Mouse (Mus musculus) embryo, embryonic 10 days (tissue): ENCODE measurements at regions not wholly inside any gene's neighbourhood (a gene's known extent, or its start where the extent isn't known, plus 50 kb on each side); places are given as distances from the start of the nearest gene placed in this dataset.

Experiments used
- DNase-seq: peaks from one replicate; pipeline ENCODE4 v3.0.0-alpha.2; 2015; ENCODE audit warnings: low spot score

DNA sequence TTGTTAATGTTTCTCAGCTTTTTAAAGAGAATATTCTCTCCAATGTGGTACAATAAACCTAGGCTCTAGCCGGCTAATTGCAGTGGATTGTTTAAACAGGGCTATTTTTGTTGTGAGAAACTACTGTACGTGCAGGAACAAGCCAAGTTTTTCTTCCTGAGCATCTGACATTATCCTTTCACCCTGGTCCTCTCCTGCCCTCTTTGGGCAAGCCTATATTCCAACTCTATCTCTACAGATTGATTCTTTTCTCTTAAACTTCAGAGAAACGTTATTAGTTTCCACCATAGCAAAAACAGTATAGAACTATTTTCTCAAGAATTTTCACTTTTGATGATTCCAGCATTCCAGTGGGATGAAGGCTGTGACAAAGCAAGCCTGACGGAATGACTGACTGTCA, 535.2 kb downstream of the Fgf9 start:
- no peak for DNase-seq

DNA sequence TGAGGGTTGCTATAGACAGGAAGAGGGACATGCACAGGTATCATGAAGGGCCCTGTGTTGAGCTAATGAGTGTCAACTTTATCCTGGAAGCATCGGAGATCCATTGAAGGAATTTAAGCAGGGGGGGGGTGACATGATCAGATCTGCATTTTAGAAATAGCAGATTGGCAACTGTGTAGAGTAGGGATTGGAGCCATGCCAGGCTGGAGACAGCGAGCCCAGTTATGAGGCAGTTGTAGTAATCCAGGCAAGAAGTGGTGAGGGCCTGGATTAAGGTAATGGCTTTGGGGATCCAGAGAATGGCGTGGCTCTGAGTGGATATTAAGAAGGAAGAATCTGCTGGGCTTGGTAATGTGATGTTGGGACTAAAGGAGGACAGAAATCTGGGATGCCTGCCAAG, 528.5 kb downstream of the Fgf9 start:
- DNase-seq = no peak

DNA sequence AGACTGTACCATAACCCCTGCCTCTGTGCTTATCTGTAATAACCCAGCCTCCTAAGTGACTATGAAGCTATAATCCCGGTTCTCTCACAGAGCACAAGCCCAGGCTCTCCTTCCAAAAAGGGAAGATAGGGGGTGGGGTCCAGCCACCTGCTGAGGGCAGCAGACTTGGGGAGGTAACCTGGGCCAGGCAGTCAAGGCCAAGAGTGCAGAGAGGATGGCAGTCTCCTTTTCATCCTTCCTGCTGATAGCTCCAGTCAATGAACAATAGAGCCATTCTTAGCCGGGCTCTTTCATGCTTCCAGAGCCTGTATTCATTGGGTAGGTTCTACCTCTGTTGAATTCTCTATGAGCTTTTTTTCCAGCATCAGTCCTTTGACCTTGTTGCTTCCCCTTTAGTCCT, 527.5 kb downstream of the Fgf9 start:
- DNase-seq = no peak

DNA sequence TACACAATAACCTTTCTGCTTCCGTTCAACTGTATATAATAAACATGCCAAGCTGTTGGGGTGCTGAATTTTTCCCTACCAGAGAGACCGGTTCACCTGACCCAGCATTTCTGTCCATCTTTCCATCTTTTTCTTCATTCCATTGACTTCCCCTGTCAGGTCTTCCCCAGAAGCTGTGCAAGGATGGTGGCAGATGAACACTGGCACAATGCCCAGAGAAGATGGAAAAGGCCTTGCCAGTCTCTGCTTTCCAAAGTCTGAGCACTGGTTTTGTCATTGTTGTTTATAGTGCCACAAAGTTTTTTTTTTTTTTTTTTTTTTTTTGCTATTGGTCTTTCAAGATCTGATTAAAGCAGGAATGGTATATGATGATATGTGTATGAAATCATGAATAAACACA, 526.6 kb downstream of the Fgf9 start:
- no peak for DNase-seq

DNA sequence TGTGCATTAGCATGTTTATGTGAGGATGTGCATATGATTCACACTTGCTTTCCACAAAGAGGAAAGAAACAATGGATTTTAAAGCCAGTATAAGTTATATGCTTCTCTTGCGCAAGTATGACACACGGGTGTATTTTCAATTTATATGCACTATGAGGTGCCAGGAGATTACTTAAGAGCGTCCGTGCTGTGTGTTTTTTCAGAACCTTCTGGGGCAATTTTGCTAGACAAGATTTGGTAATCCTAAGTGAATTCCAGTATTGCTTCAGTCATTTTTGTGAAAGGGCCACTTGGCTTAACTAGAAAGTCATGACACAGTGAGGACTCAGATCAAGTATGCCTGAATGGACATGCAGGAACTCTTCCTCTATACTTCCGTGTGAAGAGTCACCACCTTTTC, 511.5 kb downstream of the Fgf9 start:
- DNase-seq = no peak

DNA sequence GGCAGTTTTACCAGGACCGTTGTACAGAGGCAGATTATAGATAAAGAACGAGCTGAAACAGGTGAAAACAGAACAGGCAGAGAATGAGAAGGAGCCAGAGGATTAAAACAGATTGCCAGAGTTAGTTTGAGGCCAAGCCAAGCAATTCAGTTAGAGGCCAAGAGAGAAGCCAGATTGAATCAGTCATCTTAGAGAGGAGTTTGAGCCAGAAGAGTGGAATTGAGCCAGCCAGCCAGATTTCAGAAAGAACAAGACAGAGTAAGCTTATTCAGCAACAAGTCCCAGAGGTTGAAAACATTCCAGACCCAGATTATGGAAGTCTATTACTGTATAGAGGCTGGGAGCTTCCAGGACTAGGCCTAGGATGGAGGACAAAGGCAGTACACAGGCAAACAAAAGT, 499.7 kb downstream of the Fgf9 start:
- no peak for DNase-seq

DNA sequence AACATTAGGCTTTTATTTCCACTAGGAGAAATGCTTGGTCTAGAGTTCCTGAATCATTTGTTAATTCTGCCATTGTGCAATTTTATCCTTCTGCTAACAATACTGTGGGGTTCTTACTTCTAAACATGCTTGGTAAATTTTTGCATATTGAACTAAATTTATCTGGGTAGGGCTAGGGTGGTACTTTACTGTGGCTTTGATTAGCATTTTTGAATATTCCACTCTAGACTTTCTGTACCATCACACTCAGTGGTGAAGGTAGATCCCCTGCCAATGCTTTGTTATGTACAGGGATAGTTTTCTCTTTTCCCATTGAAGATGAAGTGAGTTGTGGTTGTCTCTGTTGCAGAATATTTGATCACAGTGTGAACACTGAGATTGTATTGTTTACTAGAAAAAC, 497.1 kb downstream of the Fgf9 start:
- DNase-seq = no peak

DNA sequence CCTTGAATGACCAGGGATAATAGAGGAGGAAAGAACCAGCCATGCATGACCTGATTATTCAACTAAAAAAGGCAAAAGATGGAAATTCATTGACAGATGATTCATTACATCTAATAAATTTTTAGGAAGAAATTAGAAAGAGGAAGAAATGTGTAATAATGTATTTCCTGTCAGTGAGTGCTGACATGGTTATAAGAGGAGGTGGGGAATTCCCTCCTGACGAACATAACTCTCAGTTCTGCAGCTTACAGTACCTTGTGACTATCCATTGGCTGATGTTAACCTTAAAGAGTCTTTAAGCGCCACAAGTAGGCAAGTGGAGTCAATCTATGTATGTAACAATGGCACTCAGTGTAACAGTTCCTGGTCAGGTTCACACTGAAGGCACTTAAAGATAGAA, 492.7 kb downstream of the Fgf9 start:
- no peak for DNase-seq

DNA sequence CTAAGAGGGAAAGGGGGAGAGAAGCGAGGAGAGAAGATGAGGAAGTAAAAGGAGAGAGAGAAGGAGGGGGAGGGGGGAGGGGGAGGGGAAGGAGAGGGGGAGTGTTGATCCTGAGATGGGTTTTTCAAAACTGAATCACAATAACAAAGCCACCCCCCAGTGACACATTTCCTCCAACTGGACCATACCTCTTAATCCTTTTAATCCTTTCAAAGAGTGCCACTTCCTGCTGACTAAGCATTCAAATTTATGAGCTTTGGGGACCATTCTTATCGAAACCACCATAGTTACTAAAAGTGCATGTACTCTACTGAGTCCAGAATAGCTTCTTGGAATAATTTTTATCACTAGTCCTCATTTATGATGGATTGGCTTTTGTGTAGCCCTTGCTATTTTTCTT, 480.4 kb downstream of the Fgf9 start:
- no peak for DNase-seq

DNA sequence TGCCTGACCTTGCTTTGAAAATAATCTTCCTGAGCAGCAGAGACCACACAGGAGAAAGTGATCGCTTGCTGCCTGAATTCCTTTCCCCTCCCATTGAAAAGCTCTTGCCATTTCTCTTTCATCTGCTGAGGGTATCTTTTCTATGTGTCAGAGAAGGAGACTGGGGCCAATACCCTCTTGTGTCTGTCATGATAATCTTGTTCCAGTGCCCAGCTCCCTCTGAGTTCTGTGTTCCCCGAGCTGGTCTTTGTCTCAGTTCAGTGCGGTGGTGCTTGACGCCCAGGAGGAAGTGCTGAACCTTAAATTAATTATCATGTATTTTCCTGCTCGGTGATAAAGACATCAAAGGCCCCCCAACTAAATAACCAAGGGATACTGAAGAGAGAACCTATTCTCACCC, 475.4 kb downstream of the Fgf9 start:
- no peak for DNase-seq

DNA sequence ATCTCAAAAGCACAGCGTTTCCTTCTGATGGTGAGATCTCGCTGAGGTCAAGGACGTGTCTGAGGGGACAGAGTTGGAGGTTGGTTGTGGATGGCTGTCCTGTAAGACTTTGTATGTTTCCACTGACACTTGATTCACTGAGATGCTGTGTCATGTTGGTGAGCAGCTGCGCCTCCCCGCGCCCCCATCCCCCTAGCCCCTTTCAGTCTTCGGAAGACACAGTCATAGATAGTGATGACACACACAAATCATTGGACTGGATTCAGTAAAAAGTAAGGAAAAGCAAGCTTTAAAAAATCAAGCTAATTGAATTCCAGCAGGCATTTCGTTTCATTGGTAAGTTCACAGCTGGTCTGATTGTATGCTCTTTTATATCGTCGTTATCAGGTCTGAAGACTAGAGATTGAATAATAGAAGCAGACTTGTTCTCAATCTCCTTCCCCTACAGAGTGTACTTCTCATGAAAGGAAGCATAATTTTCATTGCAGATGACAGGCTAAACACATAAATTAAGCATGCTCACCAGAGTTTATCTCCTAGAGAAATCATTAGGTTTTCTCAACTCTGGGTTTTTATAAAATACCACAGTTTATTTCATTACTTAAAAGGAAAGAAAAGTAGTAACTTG, 472.9 kb downstream of the Fgf9 start:
- no peak for DNase-seq

DNA sequence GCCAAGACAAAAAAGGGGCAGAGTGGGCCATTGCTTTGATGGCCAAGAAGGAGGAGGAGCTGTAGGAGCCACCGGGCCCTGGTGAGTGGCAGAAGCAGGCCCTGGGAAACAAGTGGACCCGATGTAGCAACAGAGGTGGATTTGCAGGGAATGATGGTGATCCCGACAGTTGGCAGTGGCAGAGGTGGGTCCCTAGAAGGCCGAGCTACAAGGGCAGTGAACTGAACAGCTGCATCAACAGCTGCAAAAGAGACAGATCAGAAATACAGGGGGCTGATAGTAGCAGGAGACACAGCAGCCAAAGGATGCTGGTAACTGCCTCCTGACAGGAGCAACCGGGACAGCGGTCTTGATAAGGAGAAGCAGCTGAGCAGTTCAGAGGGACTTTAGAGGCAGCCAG, 467.8 kb downstream of the Fgf9 start:
- DNase-seq = no peak

DNA sequence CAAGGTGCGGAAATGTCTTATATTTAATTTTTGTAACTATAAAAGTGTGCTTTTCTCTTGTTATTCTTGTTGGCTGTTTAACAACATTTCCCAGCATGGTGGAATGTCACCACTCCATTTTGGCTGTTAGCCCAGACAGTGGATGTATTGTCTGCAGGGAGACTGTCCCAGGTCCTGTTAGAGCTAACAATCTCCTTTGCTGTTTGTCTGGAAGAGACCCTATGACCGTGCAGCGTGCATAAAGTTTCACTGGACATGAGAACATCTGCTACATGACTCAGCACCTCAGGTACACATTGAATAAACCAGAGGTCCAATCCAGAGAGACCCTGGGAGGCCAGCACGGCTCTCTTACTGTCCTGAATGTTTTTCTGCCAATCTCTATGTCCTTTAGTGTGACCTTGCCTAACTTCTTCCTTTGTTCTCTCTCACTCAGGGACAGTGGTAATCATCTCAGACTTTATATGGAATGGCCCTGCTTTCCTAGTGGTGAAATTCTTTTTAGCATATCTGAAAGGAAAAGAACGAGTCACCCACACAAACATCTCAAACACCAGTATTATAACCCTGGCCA, 450.7 kb downstream of the Fgf9 start:
- DNase-seq = no peak

DNA sequence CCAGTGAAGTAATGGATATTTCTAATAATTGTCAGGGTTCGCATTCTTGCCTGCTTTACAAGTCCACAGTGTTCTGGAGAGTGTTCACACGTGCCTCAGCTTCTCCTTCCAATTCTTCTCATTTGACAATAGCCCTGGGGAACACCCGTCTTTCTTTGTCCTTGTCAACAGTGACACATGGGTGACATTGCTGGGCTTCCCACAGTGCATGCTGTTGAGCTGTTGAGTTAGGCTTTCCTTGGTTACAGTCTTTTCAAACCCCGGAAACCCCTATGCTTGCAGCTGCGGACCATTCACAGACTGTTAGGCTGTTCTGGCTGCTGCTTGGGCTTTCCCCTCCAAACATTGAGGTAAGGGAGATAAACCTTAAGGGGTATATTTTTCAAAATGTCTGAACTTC, 450.0 kb downstream of the Fgf9 start:
- DNase-seq = no peak

DNA sequence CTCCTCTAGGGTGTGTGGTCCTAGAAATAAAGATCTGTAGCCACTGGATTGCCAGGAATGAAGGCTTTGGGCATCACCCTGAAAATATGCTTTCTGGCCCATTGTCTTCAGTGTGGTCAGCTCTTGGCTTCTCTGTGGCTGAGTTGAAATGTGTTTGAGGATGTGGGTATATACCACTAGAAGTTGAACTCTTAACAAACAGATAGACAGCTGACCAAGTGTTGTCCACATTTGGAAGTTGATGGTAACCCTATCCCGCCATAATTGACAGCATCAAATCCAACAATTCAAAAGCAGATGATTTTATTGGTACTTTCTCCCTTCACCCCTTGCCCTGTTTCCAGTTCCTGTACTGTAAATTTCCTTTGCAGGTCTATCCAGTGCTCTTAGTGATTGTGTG, 448.7 kb downstream of the Fgf9 start:
- no peak for DNase-seq

DNA sequence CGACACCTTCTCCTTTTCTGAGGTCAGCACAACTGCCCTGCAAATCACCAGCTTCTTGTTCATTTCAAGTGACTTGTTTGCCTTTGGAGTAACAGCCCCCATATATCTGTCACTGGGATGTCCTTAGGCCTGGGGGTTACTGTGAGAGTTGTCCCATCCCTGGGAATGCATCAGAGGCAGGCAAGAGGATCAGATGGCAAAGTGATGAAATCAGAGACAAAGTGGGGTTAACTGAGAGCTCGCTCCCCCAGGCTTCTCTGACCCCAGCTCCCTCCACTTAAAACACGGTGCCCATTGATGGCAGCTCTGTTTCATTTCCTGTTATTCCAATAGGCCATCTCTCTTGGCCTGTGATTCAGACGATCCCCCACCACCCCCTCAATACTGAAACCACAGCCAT, 446.2 kb downstream of the Fgf9 start:
- DNase-seq = peak; percentile 55

DNA sequence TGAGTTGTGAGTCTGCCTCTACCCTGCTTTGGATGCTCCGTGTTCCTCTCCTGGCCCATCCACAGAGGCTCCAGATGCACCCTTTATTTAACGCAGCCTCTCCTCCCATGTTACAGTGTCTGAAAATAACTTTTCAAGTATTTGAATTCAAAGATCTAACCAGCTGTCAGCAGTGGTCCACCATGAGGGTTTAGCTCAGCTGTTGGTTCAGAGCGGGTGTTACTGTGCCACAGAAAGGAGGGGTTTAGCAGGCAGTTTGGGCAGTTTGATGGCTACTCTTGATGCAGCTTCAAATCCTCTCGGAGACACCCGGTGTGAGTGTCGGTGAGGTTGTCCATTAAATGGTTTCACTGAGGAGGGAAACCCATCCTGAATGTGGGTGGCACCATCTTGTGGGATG, 441.8 kb downstream of the Fgf9 start:
- no peak for DNase-seq

DNA sequence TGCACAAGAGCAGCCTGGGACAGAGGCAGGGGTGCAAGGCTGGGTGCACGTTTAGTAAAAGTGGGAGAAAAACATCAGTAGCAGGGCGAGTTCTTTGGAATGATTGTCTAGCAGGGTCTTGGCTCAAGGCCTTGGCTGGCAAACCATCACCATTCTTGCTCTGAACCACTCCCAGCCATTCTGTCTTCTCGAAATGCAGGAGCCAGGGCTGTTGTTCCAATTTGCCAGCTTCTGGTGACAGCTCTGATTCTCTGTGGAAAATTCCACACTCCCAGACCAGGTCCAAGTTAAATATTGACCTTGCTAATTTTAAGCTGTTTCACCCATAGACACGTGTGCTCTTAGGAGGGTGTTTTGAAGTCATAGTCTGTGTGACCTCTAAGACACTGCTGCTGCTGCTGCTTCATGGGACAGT, 441.2 kb downstream of the Fgf9 start:
- no peak for DNase-seq

DNA sequence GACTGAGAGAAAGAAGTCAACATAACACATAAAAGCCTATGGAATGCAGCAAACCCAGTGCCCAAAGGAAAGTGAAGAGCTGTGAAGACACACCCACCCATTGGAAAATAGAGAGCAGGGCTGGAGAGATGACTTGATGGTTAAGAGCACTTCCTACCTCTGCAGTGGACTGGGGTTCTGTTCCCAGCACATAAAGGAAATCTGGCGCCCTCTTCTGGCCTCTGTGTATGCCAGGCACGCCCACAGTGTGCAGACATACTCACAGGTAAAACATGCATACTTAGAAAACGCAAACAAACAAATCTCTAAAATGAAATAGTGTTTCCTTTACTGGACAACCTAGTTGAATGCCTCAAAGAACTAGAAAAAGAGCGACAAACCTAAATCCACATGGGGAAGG, 440.4 kb downstream of the Fgf9 start:
- peak; percentile 31 for DNase-seq

DNA sequence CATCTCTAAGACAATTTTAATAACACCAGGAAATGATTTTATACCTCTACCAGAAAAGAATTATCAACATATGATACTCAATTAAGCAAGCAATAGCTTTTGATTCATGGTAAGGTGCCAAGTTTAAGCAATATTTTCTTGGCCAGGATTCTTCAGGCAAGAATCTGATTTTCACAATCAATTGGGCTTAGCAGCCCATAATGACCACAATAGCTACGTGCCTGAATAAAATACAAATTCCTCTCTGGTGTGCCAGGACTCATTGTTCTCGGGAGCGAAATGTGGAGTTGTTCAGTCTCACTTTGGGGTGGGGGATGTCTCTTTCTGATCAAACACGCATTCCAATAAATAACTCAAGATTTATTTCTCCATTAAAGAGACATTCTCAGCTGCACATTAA, 438.8 kb downstream of the Fgf9 start:
- DNase-seq = no peak

DNA sequence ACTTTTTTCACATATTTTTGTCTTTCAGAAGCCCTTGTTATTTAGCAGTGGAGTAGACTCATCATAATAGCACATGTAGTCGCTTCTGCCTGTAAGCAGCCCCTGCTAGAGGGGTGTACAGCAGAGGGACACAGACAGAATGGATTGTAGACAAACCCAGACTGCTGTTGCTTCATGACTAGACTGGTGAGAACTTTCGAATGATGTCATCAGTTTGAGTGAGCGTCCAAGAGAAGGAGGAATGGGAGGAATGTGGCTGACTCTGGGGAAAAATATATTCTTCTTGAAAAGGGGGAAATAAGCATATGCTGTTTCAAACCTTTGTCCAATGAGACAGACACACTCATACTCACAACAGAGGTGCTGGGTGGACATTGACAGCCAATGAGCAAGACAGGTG, 436.1 kb downstream of the Fgf9 start:
- no peak for DNase-seq

DNA sequence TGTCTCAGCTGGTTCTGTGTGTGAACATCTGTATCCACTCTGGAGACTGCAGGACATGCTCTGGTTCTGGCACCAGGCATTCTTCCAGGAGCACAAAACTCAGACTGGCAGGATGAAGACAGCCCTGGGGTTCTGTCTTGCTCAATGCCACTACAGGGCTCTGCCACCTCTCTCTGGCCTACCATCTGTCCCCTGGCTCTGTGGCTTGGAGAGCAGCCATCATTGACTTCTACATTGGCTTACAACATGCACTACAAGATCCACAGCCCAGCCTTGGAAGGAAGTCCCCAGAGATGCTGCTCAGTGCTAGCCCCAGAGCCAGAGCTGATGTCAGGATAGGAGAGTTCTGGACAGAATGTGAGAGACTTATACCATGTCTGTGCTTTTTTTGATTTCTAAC, 435.5 kb downstream of the Fgf9 start:
- no peak for DNase-seq

DNA sequence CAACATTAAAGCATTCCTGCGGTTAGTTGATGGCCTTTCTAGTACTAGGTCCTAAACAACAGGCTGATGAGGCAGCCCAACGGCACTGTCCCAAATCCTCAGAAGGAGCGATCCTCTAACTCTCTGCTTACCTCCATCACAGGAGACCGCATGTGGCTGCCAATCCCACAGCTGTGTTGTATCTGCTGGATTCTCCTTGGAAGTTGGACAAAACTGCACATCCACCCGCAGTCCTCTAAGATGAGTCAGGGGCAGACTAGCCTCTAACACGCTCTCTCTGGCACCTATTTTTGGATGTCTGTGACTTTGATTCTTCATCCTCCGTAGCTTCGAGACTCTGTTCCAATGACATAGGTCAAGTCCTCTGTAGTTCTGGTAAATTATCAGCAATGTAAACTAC, 432.5 kb downstream of the Fgf9 start:
- DNase-seq = no peak

DNA sequence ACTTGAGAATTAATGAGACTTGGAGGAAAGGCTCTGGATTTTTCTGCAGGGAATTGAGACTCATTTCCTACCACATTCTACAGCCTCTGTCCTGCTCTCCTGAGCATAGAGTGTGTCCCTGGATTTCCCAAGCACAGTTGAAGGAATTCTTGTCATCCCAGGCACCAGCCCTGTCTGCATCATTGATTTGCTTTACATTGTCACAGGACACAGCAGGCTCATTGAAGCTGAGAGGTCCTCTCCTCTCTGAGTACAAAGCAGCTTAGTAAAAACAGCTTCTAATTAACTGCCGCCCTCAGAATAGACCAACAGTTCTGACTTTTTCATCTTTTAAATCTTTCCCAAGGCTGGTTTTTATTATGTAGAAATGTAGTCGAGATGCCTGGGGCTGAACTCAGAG, 429.7 kb downstream of the Fgf9 start:
- peak; percentile 34 for DNase-seq

DNA sequence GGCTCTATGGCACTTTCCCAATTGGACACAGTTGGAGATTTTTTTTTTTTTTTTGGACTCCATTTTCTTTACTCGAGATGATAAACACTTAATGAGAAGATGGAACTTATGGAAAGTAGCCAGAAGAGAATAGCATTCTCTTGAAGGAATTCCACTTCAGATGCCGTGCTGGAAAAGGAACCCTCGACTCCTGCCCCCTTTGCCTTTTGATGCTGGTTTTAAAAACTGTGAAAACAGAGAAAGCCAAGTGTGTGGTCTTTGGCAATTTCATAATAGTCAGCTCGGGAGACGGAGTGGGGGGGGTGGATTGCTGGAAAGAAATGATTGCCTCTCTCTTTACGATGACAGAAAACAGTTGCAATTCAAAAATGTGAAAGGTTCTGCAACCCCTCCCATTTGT, 429.2 kb downstream of the Fgf9 start:
- DNase-seq = no peak
